Mouse (Mus musculus): ENCODE measurements around the gene Skint10. TPM values are rescaled to one million over a fixed set of nuclear protein-coding genes. Genes with fewer than 3 reads are reported as not detected.

Skint10 gene
- polyA plus RNA-seq (2015; fragmentation: Nextera tagmentation; extraction: Ambion mirVana) = 0.11 and 0.85 TPM in 2 replicates

DNA sequence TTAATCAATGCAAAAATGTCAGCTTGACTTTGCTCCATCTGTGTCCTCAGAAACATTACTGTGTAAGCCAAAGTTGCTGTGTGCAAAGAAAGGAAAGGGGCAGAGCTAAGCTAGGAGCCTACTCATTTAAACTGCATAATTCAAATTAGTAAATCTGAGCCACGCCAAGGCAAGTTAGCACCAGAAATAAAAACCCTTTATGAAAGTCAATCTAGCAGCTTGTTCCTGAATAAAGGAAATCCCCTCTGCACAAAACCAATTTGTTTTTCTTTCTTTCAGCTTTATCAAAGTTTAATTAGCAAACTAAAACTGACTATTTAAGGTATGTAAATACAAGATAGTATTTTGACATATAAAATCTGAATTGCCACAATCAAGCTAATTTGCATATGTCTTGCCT lies at the start of gene Skint10:
Skint10 (minus strand) TSS at position 101 of the 400 bp plus-strand sequence.
- Histone ChIP-seq H3K4me3 (ENCODE audit: low read length) (no peak within 1 kb of the TSS), H3K4me2 (ENCODE audit: low read depth, low read length) (no peak within 1 kb of the TSS), H3K36me3 (ENCODE audit: control insufficient read depth, insufficient read depth, low read length) (no peaks in the 10 kb centered on the region), H3K9me3 (ENCODE audit: control insufficient read depth, low read length) (peaks cover 2% of the 10 kb centered on the region; the same call in 1 of the 2 replicates), H3K27me3 (ENCODE audit: control insufficient read depth, insufficient read depth, low read depth, low read length) (no peaks in the 10 kb centered on the region), H3K9ac (ENCODE audit: low read length) (no peak within 1 kb of the TSS), H3K27ac (ENCODE audit: low read length) (no peak within 1 kb of the TSS), H3K4me1 (replicated peaks; ENCODE audit: control insufficient read depth, insufficient read depth, low read length) (no peaks in the 10 kb centered on the region)
- 63% methylated on average over 1 of the region's 1 CpGs for WGBS
- no peak for ATAC-seq (ENCODE audit: low read depth)

DNA sequence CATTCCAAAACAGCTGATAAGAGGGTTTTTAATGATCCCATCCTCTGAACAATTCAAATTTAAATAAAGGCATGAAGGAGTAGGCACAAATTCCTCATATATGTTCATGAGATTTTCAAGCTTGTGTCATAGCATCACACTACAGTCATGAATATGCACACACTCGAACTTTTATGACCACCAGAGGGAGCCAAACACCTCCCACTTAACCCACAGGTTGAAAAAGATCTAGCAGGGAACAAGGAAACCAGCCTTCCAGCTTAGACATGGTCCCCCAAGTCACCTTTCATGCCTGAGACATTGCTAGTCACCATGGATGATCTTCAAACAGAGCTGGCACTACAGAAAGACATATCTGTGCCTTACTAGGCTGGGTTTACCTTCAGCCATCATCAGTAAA lies 16.0 kb upstream of the Skint10 start:
- Histone ChIP-seq H3K9me3 (ENCODE audit: control insufficient read depth, low read length) (no peaks in the 10 kb centered on the region; the same call in none of the 2 replicates), H3K4me2 (ENCODE audit: low read depth, low read length) (no peak overlapping the region), H3K4me3 (ENCODE audit: low read length) (no peak overlapping the region), H3K9ac (ENCODE audit: low read length) (no peak overlapping the region), H3K36me3 (ENCODE audit: control insufficient read depth, insufficient read depth, low read length) (no peaks in the 10 kb centered on the region), H3K4me1 (replicated peaks; ENCODE audit: control insufficient read depth, insufficient read depth, low read length) (no peaks in the 10 kb centered on the region), H3K27ac (ENCODE audit: low read length) (no peak overlapping the region), H3K27me3 (ENCODE audit: control insufficient read depth, insufficient read depth, low read depth, low read length) (no peaks in the 10 kb centered on the region)
- 0% methylated on average over 1 of the region's 1 CpGs for WGBS
- no peak for ATAC-seq (ENCODE audit: low read depth)

Other genes with a start within 250 kb of the Skint10 start
- 0.11 TPM in 1 of 2 replicates, not detected in the other for gene Skint2, start 217.7 kb downstream of the Skint10 start, polyA plus RNA-seq (2015; fragmentation: Nextera tagmentation; extraction: Ambion mirVana)